Mouse (Mus musculus) CD4-positive, CD25-positive, alpha-beta regulatory T cell, adult 9 weeks (primary cell): ENCODE measurements around the gene Olfr1033. TPM values are rescaled to one million over a fixed set of nuclear protein-coding genes. Genes with fewer than 3 reads are reported as not detected.

Experiments used
- polyA plus RNA-seq: library from polyadenylated mRNA; unstranded; fragments of 100-300 nt; shearing (Covaris generic); gene quantifications from one replicate; pipeline ENCODE4 v1.2.1, GENCODE M21; 2017

Gene Olfr1033
- 1.3 TPM for polyA plus RNA-seq

GRCm38 (mm10) chr2:86020406-86020805 is at the start of gene Olfr1033:
Gene Olfr1033 (plus strand): TSS chr2:86020633.

GRCm38 (mm10) chr2:85973595-85973994 is 46.8 kb upstream of the Olfr1033 start, which contains the start of gene Olfr1029:
Gene Olfr1029 (plus strand): TSS chr2:85973895.

GRCm38 (mm10) chr2:85978976-85979375 is 41.5 kb upstream of the Olfr1033 start, which contains the start of gene Olfr1030:
Gene Olfr1030 (plus strand): TSS chr2:85979276.

GRCm38 (mm10) chr2:85990004-85990403 is 30.4 kb upstream of the Olfr1033 start, which contains the start of gene Olfr1031:
Gene Olfr1031 (plus strand): TSS chr2:85990304.

GRCm38 (mm10) chr2:86005240-86005639 is 15.2 kb upstream of the Olfr1033 start, which contains the start of gene Olfr1032:
Gene Olfr1032 (plus strand): TSS chr2:86005540.

GRCm38 (mm10) chr2:86045561-86045960 is 25.1 kb downstream of the Olfr1033 start, which contains the start of gene Olfr1034:
Gene Olfr1034 (plus strand): TSS chr2:86045861.

GRCm38 (mm10) chr2:86073692-86074091 is 53.3 kb downstream of the Olfr1033 start, which contains the start of gene Olfr1036:
Gene Olfr1036 (plus strand): TSS chr2:86073992.

GRCm38 (mm10) chr2:86087285-86087684 is 66.9 kb downstream of the Olfr1033 start, which contains the start of gene Olfr1037:
Gene Olfr1037 (minus strand): TSS chr2:86087385.

Other genes with a start within 250 kb of the Olfr1033 start
- not detected for gene Olfr1014, start 247.9 kb upstream of the Olfr1033 start, polyA plus RNA-seq
- not detected for gene Olfr1015, start 238.6 kb upstream of the Olfr1033 start, polyA plus RNA-seq
- not detected for gene Olfr1016, start 218.1 kb upstream of the Olfr1033 start, polyA plus RNA-seq
- gene Olfr1018, start 202.2 kb upstream of the Olfr1033 start, polyA plus RNA-seq = not detected
- not detected for gene Olfr1019, start 175.2 kb upstream of the Olfr1033 start, polyA plus RNA-seq
- gene Olfr1020, start 173.6 kb upstream of the Olfr1033 start, polyA plus RNA-seq = not detected
- not detected for gene Olfr1022, start 152.0 kb upstream of the Olfr1033 start, polyA plus RNA-seq
- gene Olfr1023, start 135.0 kb upstream of the Olfr1033 start, polyA plus RNA-seq = not detected
- not detected for gene Olfr1024, start 115.6 kb upstream of the Olfr1033 start, polyA plus RNA-seq
- not detected for gene Olfr1025-ps1, start 105.4 kb upstream of the Olfr1033 start, polyA plus RNA-seq
- not detected for gene Olfr1026, start 99.1 kb upstream of the Olfr1033 start, polyA plus RNA-seq
- gene Olfr1028, start 70.2 kb upstream of the Olfr1033 start, polyA plus RNA-seq = not detected
- not detected for gene Olfr1029, start 46.7 kb upstream of the Olfr1033 start, polyA plus RNA-seq
- not detected for gene Olfr1030, start 41.4 kb upstream of the Olfr1033 start, polyA plus RNA-seq
- gene Olfr1031, start 30.3 kb upstream of the Olfr1033 start, polyA plus RNA-seq = not detected
- gene Olfr1032, start 15.1 kb upstream of the Olfr1033 start, polyA plus RNA-seq = not detected
- not detected for gene Olfr1034, start 25.2 kb downstream of the Olfr1033 start, polyA plus RNA-seq
- gene Olfr1036, start 53.4 kb downstream of the Olfr1033 start, polyA plus RNA-seq = not detected
- gene Olfr1037, start 66.8 kb downstream of the Olfr1033 start, polyA plus RNA-seq = not detected
- not detected for gene Olfr1039, start 115.3 kb downstream of the Olfr1033 start, polyA plus RNA-seq
- not detected for gene Olfr1040, start 126.1 kb downstream of the Olfr1033 start, polyA plus RNA-seq
- gene Olfr1042, start 141.2 kb downstream of the Olfr1033 start, polyA plus RNA-seq = not detected
- gene Olfr1043, start 146.9 kb downstream of the Olfr1033 start, polyA plus RNA-seq = not detected
- gene Olfr1044, start 157.2 kb downstream of the Olfr1033 start, polyA plus RNA-seq = not detected
- gene Olfr52, start 165.1 kb downstream of the Olfr1033 start, polyA plus RNA-seq = not detected
- gene Olfr1045, start 182.4 kb downstream of the Olfr1033 start, polyA plus RNA-seq = not detected
- gene Olfr1046, start 198.7 kb downstream of the Olfr1033 start, polyA plus RNA-seq = not detected
- not detected for gene Olfr1047, start 210.8 kb downstream of the Olfr1033 start, polyA plus RNA-seq
- not detected for gene Olfr1048, start 219.7 kb downstream of the Olfr1033 start, polyA plus RNA-seq
- not detected for gene Olfr1049, start 237.7 kb downstream of the Olfr1033 start, polyA plus RNA-seq